Mouse (Mus musculus) kidney, postnatal 36 days (tissue): ENCODE data around the gene Mak.

Source experiments
- DNase-seq, 2 experiments: peaks; one replicate each; pipeline ENCODE4 v3.0.0; 2021 to 2022; ENCODE audit warnings: mixed read lengths in 2 of 2

Gene Mak

DNA sequence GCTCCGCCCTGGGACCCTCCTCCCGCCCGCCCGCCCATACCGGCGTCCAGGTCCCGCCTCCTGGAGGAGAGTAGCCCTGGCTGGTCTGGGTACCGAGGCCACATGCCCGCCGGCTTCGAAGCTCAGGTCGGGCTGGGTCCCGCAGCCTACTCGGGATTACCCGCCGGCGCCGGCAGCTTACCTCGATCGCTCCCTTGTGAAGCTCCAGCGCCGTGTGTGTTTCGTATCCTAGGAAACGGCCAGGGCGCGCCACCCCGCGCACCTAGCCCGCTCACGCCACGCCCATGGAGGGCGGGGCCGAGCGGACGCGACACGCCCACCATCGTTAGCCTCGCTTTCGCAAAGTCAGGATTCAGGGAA, at the start of gene Mak:
TSS of gene Mak (minus strand) at position 286 of the 360 bp plus-strand sequence.
- peak; percentile 58 to 86 for DNase-seq

DNA sequence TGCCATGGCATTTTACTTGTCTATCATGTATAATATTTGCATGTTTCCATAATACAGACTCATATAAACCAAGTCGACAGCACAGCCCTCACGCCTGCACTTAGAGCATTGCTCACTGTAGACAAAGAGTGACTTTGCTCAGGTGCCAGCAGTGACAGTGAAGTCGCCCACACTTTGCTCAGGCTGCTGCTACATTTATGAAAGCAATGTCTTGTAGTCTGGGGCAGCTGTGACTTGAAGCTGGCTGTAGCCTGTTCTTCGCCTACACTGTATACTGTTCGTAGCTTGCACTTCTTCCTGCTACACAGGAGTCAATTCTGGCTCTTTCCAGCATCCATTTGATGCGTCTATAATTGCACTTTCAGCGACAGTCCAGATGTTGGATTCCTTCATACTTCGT, 49.6 kb upstream of the Mak start:
- no peak for DNase-seq

DNA sequence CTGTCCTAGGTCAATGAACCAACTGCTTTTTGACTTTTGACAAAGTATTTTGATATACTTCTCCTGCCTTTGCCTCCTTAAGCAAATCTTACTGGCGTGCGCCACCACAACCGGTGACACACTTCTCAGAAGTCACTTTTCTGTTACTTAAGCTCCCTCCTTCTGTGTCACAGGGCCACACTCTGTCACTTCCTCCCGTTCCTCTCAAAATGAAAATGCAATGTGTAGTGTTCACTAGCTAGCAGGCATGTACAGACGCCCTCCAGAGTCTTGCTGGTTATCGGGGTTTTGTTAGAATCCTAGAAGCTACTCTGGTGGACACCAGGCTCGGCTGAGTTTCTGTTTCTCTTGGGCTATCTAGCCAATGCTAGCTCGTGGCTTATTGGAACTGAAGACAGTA, 48.8 kb upstream of the Mak start:
- no peak for DNase-seq

- DNase-seq = no peak
These were observed 44.2 kb upstream of the Mak start for GRCm38 (mm10) chr13:41123666-41124225.

GRCm38 (mm10) chr13:41119152-41119945, 39.8 kb upstream of the Mak start:
- no peak for DNase-seq

- DNase-seq = peak in 1 of 2 experiments; percentile 12
These were observed 34.4 kb upstream of the Mak start, which contains the start of gene Sycp2l for GRCm38 (mm10) chr13:41113940-41114339. Gene Sycp2l, plus strand, starts transcription at chr13:41114307.

GRCm38 (mm10) chr13:41110935-41111334, 31.4 kb upstream of the Mak start, which contains the start of gene Gcm2:
Gene Gcm2, minus strand, starts transcription at chr13:41111035.
- no peak for DNase-seq

- no peak for DNase-seq
These were observed 26.0 kb upstream of the Mak start for GRCm38 (mm10) chr13:41105541-41105940.

DNA sequence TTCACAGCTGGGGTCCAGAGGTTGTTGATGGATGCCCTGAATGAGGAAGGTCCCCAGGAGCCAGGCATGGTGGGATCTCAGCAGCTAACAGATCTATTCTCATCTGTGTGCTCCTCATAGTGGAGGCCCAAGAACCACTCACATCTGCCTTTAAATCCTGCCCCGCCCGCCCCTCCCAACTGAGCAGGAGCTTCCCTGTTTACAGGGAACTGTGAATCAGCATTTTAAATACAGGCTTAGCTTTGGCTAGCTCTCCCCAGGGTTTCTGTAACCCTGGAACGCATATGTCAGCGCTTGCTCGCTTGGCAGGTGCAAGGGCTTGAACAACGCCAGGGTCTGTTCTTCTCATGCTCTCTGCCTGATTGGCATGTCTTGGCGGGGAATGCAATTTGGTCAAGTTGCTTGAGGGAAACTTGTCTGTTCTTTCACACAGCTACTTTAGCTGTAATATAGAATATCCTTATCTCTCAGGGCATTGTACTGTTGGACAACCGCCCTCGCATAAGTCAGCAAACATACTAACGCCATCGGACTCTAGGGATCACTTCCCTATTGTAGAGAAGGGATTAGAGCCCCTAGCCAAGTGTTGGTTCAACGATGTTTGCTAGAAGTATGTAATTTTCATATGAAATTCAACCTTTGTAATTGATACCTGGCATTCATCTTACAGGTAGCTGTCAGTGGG, 24.5 kb upstream of the Mak start:
- DNase-seq = no peak

- no peak for DNase-seq
These were observed 20.5 kb upstream of the Mak start for GRCm38 (mm10) chr13:41100031-41100430.

DNA sequence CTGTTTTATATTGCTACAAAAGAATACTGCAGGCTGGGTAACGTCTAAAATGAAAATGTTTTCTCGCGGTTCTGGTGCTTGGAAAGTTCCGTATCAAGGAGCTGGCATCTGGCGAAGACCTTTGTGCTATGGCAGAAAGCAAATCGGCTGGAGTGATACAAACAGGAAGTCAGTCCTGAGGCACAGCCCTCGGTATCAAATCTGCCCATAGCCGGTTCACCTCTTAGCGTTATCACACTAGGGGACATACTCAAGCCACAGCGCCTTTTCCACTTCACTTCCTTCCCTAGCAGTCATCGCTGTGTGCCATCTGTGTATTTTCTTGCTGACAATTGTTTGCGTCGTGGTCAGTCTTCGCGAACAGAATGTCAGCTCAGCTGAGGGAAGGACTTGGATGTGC, 18.8 kb upstream of the Mak start:
- no peak for DNase-seq

- DNase-seq = peak in 1 of 2 experiments; percentile 21
These were observed 18.0 kb upstream of the Mak start for GRCm38 (mm10) chr13:41097324-41098058.

- no peak for DNase-seq
These were observed 14.7 kb upstream of the Mak start for GRCm38 (mm10) chr13:41094160-41094559.

DNA sequence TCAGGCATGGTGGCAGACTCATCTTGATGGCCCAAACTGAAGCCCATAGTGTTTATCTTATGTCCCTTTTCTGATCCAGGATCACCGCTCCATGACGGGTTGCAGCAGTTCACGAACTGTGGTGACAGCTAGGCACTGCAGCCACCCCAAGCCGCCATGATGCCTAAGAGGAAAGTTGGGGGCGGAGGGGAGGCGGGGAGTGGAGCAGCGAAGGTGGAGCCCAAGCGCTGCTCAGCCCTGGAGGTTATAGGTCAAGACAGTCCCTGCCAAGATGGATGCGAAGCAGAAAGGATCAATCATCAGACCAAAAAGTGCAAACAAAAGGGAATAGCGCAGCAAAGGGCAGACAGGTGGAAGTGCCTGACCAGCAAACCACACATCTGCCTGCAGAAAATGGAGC, 11.8 kb upstream of the Mak start:
- no peak for DNase-seq

- DNase-seq = no peak
These were observed 9.2 kb upstream of the Mak start for GRCm38 (mm10) chr13:41088746-41089145.

GRCm38 (mm10) chr13:41085140-41085539, 5.6 kb upstream of the Mak start:
- no peak for DNase-seq

DNA sequence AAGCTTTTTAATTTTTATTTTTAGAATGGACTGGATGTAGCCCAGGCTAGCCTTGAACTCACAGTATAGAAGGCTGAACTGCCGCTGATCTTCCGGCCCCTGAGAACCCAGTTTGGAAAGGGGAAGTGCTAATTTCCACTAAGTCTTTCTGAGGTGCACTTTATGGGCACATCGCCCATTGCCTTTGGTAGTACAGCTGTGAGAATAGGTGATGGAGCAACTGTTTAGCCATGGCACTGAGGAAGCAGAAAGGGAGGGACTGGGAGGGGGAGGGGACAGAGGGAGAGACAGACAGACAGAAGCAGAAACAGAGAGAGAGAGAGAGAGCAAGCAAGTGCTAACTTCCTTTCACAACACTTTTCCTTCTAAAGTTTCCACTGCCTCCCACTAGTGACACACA, 5.0 kb upstream of the Mak start:
- no peak for DNase-seq

DNA sequence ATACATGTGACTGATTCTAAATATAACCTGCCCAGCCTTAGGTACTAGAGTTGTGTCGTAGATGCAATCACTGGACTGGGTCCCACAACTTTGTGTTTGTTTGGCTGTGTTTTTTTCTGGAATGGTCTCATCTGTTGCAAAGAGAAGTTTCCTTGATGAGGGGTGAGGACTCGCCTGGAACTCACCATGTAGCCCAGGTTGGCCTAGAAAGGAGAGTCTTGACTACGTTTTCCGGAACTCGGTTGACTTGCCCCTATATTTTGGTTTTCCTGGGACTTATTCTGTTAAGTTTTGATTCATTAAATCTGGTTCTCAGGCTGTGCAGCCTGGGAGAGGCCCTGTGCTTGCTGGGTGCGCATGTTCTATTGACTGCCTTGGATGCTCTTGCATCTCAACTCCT, 1.2 kb upstream of the Mak start:
- DNase-seq = no peak

GRCm38 (mm10) chr13:41079859-41080258, 353 bp upstream of the Mak start:
- no peak for DNase-seq

DNA sequence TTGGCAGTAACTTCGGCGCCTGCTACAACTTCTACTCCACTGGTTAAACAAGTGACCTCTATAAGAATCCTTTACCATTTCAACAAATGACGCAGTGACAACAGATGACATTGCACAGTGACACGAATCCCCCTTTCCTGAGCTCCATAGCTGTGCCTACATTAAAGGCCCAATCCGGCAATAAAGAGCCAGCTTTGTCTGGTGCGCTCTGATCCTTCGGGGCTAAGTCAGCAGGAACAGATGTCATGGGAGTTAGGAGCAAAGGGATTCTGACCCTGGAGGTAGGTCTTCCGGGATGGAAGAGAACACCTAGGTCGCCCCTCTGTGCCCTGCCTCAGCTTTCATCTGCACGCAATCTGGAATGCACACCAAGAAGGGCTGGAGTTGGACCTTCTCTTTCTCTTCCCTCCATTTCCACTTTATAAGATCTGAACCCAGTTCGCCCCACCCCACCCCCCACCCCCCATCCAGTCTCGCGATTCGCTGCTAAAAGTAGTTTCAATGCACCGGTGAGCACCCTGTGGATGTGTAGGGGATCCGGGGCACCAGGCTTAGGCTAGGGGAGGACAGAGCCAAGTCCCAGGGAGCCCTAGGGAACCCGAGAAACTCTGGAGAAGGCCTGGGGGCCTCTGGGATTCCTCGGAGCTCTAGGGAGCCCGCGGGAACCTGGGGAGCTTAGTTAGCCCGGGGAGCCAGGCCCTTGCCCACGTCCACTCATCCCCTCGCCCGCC, 651 bp downstream of the Mak start:
- no peak for DNase-seq

DNA sequence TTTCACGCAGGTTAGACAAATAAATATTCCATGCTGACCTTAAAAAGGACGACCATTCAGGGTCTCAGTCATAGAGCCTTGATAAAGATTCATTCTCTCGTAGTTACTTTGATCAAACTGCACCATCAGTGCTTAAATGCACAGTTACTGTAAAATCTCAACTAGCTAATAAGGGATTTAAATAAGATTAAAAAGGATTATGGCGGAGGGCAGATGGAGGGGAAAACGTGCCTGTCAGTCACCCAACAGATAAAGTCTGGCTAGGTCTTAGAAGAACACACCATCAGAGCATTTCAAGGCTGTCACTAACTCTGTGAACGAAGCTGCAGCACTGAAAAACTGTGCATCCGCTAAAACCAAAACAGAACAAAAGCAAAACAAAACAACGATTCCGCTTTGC, 1.6 kb downstream of the Mak start:
- no peak for DNase-seq

GRCm38 (mm10) chr13:41073819-41074218, 5.7 kb downstream of the Mak start:
- no peak for DNase-seq

DNA sequence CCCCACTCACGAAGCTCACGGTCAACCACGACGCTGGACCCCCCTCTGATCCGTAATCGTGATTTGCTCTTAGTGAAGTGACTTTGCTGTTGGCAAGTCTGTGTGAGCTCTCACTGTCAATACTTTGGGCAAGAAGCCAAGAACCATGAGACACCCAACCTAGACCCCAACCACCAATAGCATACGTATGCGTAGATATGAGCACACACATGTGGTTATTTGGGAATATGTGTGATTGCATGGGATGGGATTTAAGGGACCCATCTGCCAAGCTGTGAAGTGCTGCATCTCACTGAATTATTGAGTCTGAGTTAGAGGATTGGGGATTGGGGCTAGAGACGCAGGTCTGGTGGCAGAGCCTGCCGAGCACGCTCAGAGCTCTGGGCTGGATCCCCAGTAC, 7.9 kb downstream of the Mak start:
- no peak for DNase-seq
